Mouse (Mus musculus) heart, adult 11 months (tissue): ENCODE measurements at regions not wholly inside any gene's neighbourhood (a gene's known extent, or its start where the extent isn't known, plus 50 kb on each side); places are given as distances from the start of the nearest gene placed in this dataset.
"Not testable (repeated sequence)": the region's sequence is repeated elsewhere in the genome, so short reads cannot be mapped to it uniquely, and the experiment has no call there.

Source experiments
- DNase-seq: peaks from one replicate; pipeline ENCODE4 v3.0.0; 2022

GRCm38 (mm10) chr4:79670203-79670891 is 1163.6 kb upstream of the Tyrp1 start:
- peak; percentile 13 for DNase-seq

DNA sequence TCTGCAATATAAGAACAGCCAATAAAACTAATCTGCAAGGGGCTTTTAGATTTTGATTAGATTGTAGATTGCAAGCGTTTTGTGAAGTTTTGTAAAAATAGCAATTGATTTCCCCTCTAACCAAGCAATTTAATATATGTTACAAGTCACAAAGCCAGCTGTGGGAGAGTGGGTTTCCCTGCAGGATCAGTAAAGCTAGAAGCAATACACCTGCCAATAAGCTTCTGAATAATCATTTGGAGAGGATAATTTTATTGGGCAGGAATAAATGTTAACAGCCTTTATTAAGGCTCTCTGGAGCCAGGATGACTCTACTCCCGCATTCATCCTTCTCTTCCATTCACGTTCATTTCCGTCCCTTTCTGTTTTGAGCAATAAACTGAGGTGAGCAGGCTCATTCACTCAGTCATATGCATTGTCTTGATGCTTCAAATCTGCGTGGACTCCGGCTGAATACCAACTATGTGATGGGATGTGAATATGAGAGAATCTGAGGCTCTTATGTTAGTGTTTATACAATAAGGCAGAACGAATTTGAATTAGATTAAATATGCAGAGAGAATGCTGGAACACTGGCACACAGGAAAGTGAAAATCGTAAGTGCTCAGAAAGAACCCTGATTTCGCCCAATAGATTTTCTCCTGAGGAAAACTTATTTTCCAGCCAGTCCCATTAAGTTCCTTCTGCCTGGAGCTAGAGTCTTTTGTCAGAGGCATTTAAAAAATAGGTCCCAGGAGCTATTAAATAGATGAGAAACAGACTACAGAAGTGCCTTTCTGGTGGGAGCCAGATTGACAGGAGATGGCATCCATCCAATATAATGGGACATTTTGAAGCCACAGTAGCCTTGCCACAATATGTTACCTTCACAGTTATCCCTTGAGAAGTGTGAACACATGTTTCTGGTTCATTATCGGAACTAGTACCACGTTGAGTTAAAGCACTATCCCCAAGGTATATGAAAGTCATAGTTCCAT is 1138.8 kb upstream of the Tyrp1 start:
- no peak for DNase-seq

DNA sequence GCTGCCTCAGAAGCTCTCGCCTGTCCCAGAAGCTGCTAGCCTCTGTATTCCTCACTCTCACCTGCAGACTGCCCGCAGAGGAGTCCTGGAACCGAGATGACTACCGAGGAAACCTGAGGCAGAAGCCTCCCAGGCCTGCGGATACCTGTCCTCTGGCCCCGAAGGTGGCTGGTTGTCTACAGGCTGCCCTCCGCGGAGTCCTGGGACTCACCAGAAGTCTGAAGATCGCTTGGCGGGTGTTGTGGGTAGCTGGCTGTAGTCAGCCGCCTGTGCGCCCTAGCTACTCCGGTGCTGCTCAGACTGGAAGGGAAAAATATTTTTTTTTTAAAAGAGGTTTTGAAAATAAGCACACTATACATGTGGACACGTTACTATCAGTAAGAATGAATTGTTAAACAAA is 1113.0 kb upstream of the Tyrp1 start:
- DNase-seq = not testable (repeated sequence)

GRCm38 (mm10) chr4:79724103-79724502 is 1109.8 kb upstream of the Tyrp1 start:
- DNase-seq = no peak

GRCm38 (mm10) chr4:79740925-79741560 is 1092.9 kb upstream of the Tyrp1 start:
- DNase-seq = no peak
